Mouse (Mus musculus): ENCODE results near the gene Dcdc2b.

DNA sequence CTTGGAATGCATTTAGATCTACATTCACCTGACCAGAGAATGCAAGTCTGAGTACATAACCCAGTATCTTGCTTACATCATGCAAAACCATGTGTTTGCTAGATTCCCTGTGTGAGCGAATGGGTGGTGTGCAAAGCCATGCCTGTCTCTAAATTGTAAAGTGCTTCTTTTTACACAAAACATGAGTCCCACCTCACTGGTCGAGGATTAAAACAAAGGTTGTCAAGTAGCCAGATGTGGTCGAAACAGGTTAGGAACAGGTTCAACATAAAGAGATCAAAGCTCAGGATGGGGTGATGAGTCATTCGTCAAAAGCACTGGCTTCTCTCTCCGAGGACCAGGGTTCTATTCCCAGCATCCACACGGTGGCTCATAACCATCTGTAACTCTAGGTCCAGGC lies 48.9 kb downstream of the Dcdc2b start:
- no peak for TF ChIP-seq CTCF (IDR thresholded peaks at IDR 0.05)
- no peak for TF ChIP-seq EP300 (IDR thresholded peaks at IDR 0.05)

Measured in lung, postnatal 0 days (tissue).